Mouse (Mus musculus): ENCODE measurements around the gene Galnt16. TPM values are rescaled to one million over a fixed set of nuclear protein-coding genes. Genes with fewer than 3 reads are reported as not detected.

Gene Galnt16
- polyA plus RNA-seq, 1 experiment: 28.1 TPM

DNA sequence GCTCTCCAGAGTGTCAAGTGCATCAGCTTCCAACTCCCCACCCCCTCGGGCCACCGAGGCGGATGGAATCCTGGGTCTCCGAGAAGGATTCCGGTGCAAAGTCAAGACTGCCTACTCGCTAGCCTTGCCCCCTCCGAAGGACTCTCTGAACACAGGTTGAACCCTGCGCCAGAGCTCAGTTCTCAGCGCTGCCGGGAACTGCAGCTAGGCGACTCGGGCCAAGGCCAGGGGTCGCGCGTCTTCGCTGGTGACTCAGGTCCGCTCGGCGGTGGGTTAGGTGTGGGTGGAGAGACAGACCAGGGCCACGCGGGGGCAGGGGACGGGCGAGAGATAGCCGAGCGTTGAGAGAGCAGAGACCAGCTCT, 298 bp downstream of the Galnt16 start:
- peak; percentile 59 for DNase-seq (ENCODE audit: low read depth)
- TF ChIP-seq POLR2A (IDR thresholded peaks at IDR 0.05; ENCODE audit: borderline replicate concordance, extremely low read depth, insufficient read depth, insufficient read length, poor library complexity, severe bottlenecking) (no peak), CTCF (IDR thresholded peaks at IDR 0.05; ENCODE audit: borderline replicate concordance, extremely low read depth, insufficient read depth, insufficient read length) (no peak)

DNA sequence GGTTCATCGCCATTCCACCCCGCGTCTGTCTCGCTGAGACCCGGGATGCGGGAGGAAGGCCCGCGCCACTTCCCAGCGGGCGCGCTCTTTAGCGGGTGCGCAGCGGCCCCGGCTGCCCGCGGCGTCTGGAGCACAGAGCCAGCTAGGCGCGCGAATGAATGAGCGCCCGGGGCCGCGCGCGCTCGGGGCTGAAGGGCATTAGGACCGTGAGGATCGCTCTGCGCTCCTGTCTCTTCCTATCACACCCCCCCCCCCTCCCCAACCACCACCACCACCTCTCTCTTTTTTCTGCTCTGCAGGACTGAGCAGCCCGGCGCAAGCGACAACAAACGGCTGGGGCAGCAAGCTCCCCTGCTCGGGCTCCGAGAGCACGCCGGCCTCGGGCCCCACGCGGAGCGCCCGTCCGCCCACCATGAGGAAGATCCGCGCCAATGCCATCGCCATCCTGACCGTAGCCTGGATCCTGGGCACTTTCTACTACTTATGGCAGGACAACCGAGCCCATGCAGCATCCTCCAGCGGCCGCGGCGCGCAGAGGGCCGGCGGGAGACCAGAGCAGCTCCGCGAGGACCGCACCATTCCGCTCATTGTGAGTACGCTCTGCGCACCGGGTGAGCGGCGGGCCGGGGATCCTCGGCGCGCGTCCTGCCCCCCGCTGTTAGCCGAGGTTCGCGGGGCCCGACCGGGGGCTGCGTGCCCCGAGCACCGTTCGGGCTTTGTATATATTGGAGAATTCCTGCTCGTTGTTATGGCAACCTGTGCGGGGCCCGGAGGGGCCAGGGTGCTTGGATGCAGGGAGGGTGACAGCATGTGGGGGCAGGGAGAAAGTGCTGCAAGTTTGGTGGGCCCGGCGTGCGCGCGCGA, 912 bp downstream of the Galnt16 start:
- TF ChIP-seq CTCF (IDR thresholded peaks at IDR 0.05; ENCODE audit: borderline replicate concordance, extremely low read depth, insufficient read depth, insufficient read length) (no peak), POLR2A (IDR thresholded peaks at IDR 0.05; ENCODE audit: borderline replicate concordance, extremely low read depth, insufficient read depth, insufficient read length, poor library complexity, severe bottlenecking) (peak; percentile 6; the same call in 1 of the 2 replicates)
- DNase-seq (ENCODE audit: low read depth): peak; percentile 90

DNA sequence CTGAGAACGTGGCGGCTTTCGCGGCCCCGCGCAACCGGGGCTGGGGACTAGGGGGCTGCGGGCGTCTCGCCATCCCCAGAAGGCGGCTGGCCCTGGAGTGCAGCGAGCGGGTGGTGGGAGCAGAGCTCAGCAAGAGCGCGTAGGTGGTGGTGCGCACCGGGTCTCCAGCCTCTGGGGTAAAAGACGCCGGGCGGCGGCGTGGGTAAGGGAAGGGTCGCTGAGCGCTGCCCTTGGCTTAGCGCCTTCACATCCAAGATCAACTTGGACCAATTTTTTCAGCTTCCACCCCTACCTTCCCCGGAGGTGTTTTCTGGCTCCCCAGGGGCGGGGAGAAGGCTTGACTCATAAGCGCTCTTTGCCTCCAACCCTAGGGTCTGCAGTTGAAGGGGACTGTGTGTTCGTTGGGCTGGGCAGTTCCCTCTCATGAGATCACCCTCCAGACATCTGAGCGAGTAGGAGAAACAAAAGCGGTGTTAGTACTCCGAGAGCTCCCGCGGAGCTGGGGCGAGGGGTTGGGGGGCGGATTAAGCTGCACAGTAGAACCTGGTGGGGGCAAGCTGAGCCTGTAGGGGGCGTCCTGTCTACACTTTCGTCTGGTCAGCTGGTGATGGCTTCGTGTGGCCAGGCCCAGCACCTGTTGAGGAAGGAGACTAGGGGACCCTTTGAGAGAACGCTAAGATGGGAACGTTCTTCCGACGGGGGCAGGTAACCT, 1.7 kb downstream of the Galnt16 start:
- peak; percentile 87 for DNase-seq (ENCODE audit: low read depth)
- TF ChIP-seq CTCF (IDR thresholded peaks at IDR 0.05; ENCODE audit: borderline replicate concordance, extremely low read depth, insufficient read depth, insufficient read length) (peak; percentile 65), POLR2A (IDR thresholded peaks at IDR 0.05; ENCODE audit: borderline replicate concordance, extremely low read depth, insufficient read depth, insufficient read length, poor library complexity, severe bottlenecking) (no peak)

DNA sequence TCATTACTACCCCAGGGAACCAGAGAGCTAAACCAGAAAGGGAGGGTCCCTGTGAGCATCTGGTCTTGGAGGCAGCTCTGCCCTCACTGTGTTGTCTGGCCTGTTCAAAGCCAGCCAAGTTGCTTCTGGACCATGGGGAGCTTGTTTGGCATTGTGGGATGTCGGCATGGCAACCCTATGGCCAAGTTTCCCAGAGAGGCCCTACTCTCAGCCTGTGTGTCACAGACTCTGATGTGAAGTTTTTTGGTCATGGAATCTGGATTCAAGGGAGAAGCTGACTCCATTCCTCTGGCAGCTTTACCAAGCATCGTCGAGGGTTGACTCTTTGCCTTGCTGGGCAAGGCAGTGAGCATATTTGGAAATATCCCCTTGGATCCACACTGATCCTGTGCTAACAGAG, 3.9 kb downstream of the Galnt16 start:
- DNase-seq (ENCODE audit: low read depth): peak; percentile 69
- TF ChIP-seq POLR2A (IDR thresholded peaks at IDR 0.05; ENCODE audit: borderline replicate concordance, extremely low read depth, insufficient read depth, insufficient read length, poor library complexity, severe bottlenecking) (no peak), CTCF (IDR thresholded peaks at IDR 0.05; ENCODE audit: borderline replicate concordance, extremely low read depth, insufficient read depth, insufficient read length) (no peak)

DNA sequence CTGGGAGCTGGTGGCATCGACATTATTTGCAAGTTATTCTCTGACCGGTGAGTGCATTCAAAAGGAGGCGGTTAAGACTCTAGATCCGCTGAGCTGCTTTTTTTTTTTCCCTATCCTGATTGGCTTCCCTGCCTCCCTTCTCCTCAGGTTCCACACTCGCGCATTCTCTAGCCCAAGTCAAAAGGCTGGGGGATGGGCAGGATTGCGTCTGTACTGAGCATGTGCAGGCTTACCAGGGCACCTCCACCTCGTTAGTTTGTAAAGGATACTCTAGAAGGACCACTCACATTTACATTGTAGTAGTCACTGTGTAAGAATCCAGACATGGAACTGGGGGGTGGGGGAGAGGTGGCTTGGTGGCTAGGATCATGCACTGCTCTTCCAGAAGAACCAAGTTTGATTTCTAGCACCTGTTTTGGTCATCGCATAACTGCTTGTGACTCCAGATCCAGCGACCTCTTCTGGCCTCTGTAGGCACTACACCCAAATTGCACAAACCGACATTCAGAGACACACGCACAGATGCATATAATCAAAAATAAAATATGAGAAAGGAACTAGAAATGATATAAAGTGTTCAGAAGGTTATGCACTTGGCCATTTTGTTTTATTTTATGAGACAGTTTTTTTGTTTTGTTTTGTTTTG, 6.3 kb downstream of the Galnt16 start:
- TF ChIP-seq CTCF (IDR thresholded peaks at IDR 0.05; ENCODE audit: borderline replicate concordance, extremely low read depth, insufficient read depth, insufficient read length): peak; percentile 42; the same call in 1 of the 2 replicates
- TF ChIP-seq POLR2A (IDR thresholded peaks at IDR 0.05; ENCODE audit: borderline replicate concordance, extremely low read depth, insufficient read depth, insufficient read length, poor library complexity, severe bottlenecking): no peak
- DNase-seq (ENCODE audit: low read depth): peak; percentile 55

DNA sequence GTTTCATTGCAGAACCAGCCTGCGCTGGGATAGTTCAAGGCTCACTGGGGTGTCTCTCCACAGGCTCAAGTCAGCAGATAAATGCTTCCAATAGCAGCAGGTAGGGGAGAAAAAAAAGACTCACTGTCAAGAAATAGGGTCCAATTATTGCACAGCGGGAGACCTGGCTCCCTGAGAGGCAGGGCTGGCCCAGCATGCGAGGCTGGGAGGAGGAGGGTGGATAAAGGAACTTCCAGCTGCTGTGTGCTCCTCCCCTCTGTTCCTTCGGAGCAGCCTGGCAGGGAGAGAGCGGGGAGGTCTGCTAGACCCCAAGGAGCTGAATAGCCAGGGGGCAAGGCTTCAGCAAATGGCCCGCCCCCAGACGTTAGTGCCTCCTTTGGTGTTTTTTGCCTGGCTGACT, 7.4 kb downstream of the Galnt16 start:
- peak; percentile 88 for DNase-seq (ENCODE audit: low read depth)
- no peak for TF ChIP-seq POLR2A (IDR thresholded peaks at IDR 0.05; ENCODE audit: borderline replicate concordance, extremely low read depth, insufficient read depth, insufficient read length, poor library complexity, severe bottlenecking)
- TF ChIP-seq CTCF (IDR thresholded peaks at IDR 0.05; ENCODE audit: borderline replicate concordance, extremely low read depth, insufficient read depth, insufficient read length): no peak

DNA sequence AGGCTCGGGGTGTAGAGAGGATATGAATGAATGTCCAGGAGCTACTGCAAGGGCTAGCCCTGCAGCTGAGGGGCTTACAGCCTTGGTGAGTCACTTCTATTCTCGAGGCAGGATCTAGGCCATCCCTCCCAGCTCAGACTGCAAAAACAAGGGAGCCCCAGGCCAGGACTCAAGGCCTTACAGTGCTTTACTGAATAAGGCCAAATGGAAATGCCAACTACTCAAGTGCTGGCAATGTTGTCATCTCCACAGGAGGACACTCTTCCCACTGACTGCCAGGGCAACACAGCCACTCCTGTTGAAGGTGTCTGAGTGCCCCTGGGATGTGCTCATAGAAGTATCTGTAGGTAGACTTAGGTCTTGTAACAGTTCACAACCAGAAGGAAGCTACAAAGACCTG, 8.4 kb downstream of the Galnt16 start:
- no peak for TF ChIP-seq POLR2A (IDR thresholded peaks at IDR 0.05; ENCODE audit: borderline replicate concordance, extremely low read depth, insufficient read depth, insufficient read length, poor library complexity, severe bottlenecking)
- no peak for TF ChIP-seq CTCF (IDR thresholded peaks at IDR 0.05; ENCODE audit: borderline replicate concordance, extremely low read depth, insufficient read depth, insufficient read length)
- no peak for DNase-seq (ENCODE audit: low read depth)

DNA sequence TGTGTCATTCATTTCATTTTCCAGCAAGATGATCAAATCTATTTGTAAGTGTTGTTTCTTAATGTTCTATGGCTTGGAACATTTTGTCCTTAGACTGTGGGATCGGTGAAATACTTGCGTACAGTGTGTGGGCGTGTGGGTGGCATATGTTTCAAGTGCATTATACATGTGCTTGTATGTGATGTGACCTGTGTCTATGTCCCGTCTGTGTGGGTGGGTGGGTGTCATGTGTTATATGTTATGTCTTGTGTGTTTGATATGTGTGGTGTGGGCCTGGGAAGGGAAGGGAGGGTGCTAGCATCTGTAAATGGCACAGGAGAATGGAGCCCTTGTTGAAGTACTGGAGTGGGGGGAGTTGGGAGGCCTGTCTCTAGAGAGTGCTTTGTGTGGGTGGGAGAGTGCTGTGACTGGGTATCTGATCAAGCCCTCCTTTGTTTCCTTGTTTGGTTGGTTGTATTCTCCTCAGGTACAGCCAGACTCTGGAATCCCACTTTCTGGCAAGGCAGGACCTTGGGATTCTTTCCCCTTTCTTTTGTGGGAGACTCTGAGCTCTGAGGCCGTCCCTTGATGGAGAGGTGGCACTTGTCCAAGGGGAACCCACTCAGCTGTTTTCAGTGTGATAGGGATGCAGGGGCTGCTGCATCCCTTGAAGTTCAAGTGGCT, 9.8 kb downstream of the Galnt16 start:
- peak; percentile 77 for DNase-seq (ENCODE audit: low read depth)
- TF ChIP-seq CTCF (IDR thresholded peaks at IDR 0.05; ENCODE audit: borderline replicate concordance, extremely low read depth, insufficient read depth, insufficient read length) (no peak), POLR2A (IDR thresholded peaks at IDR 0.05; ENCODE audit: borderline replicate concordance, extremely low read depth, insufficient read depth, insufficient read length, poor library complexity, severe bottlenecking) (no peak)

DNA sequence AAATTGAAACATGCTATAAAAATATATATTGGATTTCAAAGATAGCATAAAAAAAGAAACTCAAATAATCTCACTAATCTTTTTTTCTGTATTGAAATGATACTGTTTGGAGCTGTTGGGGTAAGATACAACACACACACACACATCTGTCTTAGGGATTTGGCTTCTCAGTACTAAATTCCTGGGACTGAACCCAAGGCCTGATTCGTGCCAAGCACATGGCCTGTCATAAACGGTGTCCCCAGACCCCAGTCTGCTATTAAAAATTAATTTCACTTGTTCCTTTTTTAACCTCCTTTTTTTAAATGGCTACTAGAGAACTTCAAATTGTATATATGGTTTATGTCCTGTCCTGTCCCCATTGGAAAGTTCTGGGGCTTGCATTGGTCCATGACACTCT, 12.0 kb downstream of the Galnt16 start:
- no peak for DNase-seq (ENCODE audit: low read depth)
- no peak for TF ChIP-seq POLR2A (IDR thresholded peaks at IDR 0.05; ENCODE audit: borderline replicate concordance, extremely low read depth, insufficient read depth, insufficient read length, poor library complexity, severe bottlenecking)
- no peak for TF ChIP-seq CTCF (IDR thresholded peaks at IDR 0.05; ENCODE audit: borderline replicate concordance, extremely low read depth, insufficient read depth, insufficient read length)

DNA sequence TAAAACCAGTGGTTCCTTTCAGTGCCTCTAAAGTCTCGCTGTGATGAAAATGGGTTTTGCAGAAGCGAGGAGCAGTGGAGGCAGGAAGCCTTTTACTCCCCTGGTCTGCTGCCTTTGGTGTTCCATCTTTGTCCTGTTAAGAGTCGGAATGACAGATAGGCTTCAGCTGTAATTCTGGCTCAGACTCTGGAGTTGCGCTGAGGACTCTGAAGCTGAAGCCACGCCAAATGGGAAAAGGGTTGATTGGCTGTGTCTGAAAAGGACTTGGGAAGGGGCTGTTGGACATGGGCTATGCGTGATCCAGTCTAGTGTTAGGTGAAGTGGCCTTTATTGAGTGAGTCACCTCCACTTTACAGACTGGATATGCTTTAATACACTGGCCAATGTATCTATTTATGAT, 12.6 kb downstream of the Galnt16 start:
- DNase-seq (ENCODE audit: low read depth): peak; percentile 33
- TF ChIP-seq CTCF (IDR thresholded peaks at IDR 0.05; ENCODE audit: borderline replicate concordance, extremely low read depth, insufficient read depth, insufficient read length) (no peak), POLR2A (IDR thresholded peaks at IDR 0.05; ENCODE audit: borderline replicate concordance, extremely low read depth, insufficient read depth, insufficient read length, poor library complexity, severe bottlenecking) (no peak)

DNA sequence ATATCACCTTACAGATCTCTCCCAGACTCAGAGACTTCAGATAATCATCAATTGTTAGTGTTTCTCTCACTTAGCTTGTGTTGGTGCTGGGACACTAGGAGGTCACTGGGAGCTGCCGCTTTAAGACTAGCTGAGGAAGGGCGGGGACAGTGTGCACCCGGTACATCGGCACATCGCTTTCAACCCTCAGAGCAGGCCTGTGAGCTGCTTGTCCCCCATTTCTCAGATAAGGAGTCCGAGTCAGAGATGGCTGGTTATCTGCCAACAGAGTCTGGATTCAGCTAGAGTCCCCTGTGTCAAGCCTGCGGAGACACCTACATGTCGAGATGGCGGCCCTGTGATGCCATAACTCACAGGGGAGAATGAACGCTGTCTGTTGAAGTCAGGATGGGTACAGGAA, 13.5 kb downstream of the Galnt16 start:
- TF ChIP-seq POLR2A (IDR thresholded peaks at IDR 0.05; ENCODE audit: borderline replicate concordance, extremely low read depth, insufficient read depth, insufficient read length, poor library complexity, severe bottlenecking) (no peak), CTCF (IDR thresholded peaks at IDR 0.05; ENCODE audit: borderline replicate concordance, extremely low read depth, insufficient read depth, insufficient read length) (no peak)
- DNase-seq (ENCODE audit: low read depth): no peak
